Mouse (Mus musculus) CH12.LX (cell line): ENCODE results near the gene Gm37240.

ENCODE experiments used
- CHD2 ChIP-seq: IDR thresholded peaks from 2 replicates; pipeline ENCODE4 v1.6.1; 2011; ENCODE audit warnings: low read length, improper control_type of control experiment
- CTCF ChIP-seq, 2 experiments: IDR thresholded peaks in 1 of 2; conservative IDR thresholded peaks in 1 of 2; 2 replicates each; pipeline ENCODE4 v1.5.1; 2011 to 2012; ENCODE audit warnings: low read depth in 2 of 2, low read length in 2 of 2, improper control_type of control experiment in 1 of 2, inconsistent platforms in 1 of 2, mild to moderate bottlenecking in 1 of 2, moderate library complexity in 1 of 2
- EP300 ChIP-seq: IDR thresholded peaks from 2 replicates; pipeline ENCODE4 v1.6.1; 2011; ENCODE audit warnings: low read length, improper control_type of control experiment
- GABPA ChIP-seq: IDR thresholded peaks from 2 replicates; pipeline ENCODE4 v1.6.1; 2012; ENCODE audit warnings: low read depth, low read length, improper control_type of control experiment, inconsistent platforms; ENCODE audit not compliant: insufficient replicate concordance
- HCFC1 ChIP-seq: IDR thresholded peaks from 2 replicates; pipeline ENCODE4 v1.6.1; 2012; ENCODE audit warnings: low read depth, mild to moderate bottlenecking, inconsistent platforms, low read length, improper control_type of control experiment
- KAT2A ChIP-seq: IDR thresholded peaks from 2 replicates; pipeline ENCODE4 v1.6.1; 2012; ENCODE audit warnings: low read length, improper control_type of control experiment, inconsistent platforms; ENCODE audit not compliant: insufficient replicate concordance
- MEF2A ChIP-seq: IDR thresholded peaks from 2 replicates; pipeline ENCODE4 v1.6.1; 2014; ENCODE audit warnings: low read depth, mild to moderate bottlenecking, inconsistent platforms, low read length, improper control_type of control experiment, borderline replicate concordance
- PAX5 ChIP-seq: IDR thresholded peaks from 2 replicates; pipeline ENCODE4 v1.6.1; 2012; ENCODE audit warnings: low read length, inconsistent platforms, mixed read lengths
- POLR2A ChIP-seq: IDR thresholded peaks from 2 replicates; pipeline ENCODE4 v1.6.1; 2011; ENCODE audit warnings: low read depth, mild to moderate bottlenecking, improper control_type of control experiment, low read length
- POLR2AphosphoS2 ChIP-seq: IDR thresholded peaks from 2 replicates; pipeline ENCODE4 v1.6.1; 2011; ENCODE audit warnings: low read depth, low read length, improper control_type of control experiment
- SIN3A ChIP-seq: IDR thresholded peaks from 2 replicates; pipeline ENCODE4 v1.6.1; 2012; ENCODE audit warnings: low read length, improper control_type of control experiment, inconsistent platforms
- USF1 ChIP-seq: IDR thresholded peaks from 2 replicates; pipeline ENCODE4 v1.6.1; 2014; ENCODE audit warnings: low read depth, mild to moderate bottlenecking, inconsistent platforms, low read length, improper control_type of control experiment

GRCm38 (mm10) chr3:84637095-84637494 lies 1250.2 kb downstream of the Gm37240 start:
- no peak for TF ChIP-seq KAT2A
- TF ChIP-seq POLR2A: no peak
- no peak for TF ChIP-seq CTCF (conservative IDR thresholded peaks at IDR 0.05 in 1 of 2, IDR thresholded peaks at IDR 0.05 in 1 of 2; ENCODE audit: low read depth in 2 of 2, low read length in 2 of 2)
- no peak for TF ChIP-seq EP300
- no peak for TF ChIP-seq USF1
- TF ChIP-seq SIN3A: no peak
- TF ChIP-seq GABPA: no peak
- no peak for TF ChIP-seq PAX5
- no peak for TF ChIP-seq HCFC1
- no peak for TF ChIP-seq MEF2A
- no peak for TF ChIP-seq CHD2
- no peak for TF ChIP-seq POLR2AphosphoS2
